Mouse (Mus musculus): Measurements from ENCODE around the gene Trip11.
"Not testable (repeated sequence)": the region's sequence is repeated elsewhere in the genome, so short reads cannot be mapped to it uniquely, and the experiment has no call there.

Gene Trip11

DNA sequence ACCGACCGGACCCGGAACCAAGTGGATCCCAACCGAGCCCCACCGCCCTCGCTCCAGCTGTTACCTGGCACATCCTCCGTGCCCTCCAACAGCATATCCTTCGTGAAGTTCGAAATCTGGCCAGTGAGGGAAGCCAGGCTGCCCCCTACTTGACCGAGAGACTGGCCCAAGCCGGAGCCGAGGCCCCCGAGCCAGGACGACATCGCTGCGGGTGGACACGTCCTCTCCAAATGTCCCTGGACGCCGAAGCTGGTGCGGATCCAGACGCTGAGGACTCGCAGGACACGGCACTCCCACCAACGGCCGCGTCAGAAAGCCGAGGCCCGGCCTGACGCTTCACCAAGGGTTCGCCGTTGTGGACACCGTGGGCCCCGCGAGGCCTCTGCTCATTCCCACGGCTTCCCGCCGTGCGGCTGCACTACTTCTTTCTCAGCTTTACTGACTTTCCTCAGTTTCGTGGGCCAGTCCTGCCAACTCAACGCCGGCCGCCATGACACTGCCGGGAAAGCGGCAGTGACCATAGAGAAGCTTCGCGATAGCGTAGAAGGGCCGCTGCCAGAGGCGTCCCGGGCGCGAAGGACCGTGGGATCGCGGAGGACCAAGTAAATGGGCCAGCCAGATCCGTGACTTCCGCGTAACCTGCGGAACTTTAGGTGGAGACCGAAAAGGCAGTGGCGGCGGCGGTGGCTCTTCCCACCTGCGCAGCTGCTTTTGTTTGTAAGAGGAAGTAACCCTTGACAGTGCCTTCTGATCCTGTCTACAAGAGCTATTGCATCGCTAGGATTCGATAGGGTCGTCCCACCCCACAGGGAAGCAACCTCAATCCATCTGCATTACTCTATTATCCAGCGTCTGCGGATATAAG lies at the start of gene Trip11:
TSS of gene Trip11 (minus strand) at position 642 of the 865 bp plus-strand sequence.
- peak; percentile 76 to 86 for DNase-seq (ENCODE audit: low spot score in 2 of 2)

GRCm38 (mm10) chr12:101958960-101959780 lies 46.1 kb upstream of the Trip11 start:
- not testable (repeated sequence) for DNase-seq (ENCODE audit: low spot score in 2 of 2)

DNA sequence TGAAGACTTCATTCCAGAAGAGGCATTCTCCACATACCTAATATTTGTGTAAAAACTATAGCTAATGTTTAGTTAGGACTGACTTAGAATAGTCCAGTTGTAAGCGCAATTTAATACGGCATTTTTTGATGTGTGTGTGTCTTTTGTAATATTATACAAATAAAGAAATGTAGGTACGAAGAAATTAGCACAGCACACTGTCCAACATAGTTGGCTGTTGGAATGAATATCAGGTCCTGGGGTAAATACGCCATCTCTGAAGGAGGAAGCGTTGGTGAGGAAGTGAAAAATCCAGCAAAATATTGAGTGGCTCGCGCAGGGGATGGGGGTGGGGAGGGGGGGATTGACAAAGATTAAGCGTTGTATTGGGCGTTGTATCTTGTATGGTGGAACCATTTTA lies 45.5 kb upstream of the Trip11 start:
- no peak for DNase-seq (ENCODE audit: low spot score in 2 of 2)

GRCm38 (mm10) chr12:101957942-101958544 lies 45.0 kb upstream of the Trip11 start, which contains the start of gene Atxn3:
Gene Atxn3 (minus strand): TSS chr12:101958246.
- peak; percentile 93 to 96 for DNase-seq (ENCODE audit: low spot score in 2 of 2)

DNA sequence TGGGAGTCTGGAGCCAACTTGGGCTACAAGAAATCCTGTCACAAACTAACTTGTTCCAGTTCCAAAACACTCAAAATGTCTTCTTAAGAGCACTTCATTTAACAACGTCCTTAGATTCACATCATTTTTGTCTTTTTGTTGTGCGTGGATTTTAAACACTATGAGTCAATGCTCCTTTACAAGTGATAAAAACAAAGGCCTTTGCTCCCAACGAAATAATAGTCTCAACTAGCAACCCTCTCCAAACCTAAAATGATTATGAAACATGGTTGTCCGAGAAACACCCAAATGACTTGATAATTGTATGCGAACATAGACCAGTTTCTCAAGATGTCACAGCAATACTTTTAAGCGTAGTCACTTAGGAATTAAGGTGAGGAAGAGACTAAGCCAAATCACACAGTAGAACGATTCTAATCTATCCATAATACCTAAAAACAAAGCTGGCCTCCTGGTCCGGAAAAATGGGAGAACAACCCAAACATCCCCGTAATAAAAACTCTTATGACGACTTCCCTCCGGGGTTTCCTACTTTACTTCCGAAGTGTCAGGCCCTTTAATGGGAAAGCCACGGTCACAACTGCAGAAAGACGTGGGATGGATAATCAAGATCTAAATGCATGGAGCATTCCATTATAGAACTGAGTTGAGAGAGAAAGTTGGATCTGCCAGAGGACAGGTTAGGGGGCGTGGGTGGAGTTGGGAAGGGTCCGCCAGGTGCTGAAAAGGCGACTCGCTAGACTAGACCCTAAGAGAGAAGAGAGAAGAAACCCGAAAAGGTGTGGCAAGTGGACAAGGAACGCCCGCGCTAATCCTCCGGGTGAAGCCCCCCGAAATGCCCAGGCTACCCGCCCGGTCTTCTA lies 44.2 kb upstream of the Trip11 start:
- DNase-seq (ENCODE audit: low spot score in 2 of 2) = no peak

- DNase-seq (ENCODE audit: low spot score in 2 of 2) = not testable (repeated sequence)
Observed at GRCm38 (mm10) chr12:101955821-101956220, 42.8 kb upstream of the Trip11 start.

- DNase-seq (ENCODE audit: low spot score in 2 of 2) = no peak
Observed at GRCm38 (mm10) chr12:101948801-101949200, 35.7 kb upstream of the Trip11 start.

DNA sequence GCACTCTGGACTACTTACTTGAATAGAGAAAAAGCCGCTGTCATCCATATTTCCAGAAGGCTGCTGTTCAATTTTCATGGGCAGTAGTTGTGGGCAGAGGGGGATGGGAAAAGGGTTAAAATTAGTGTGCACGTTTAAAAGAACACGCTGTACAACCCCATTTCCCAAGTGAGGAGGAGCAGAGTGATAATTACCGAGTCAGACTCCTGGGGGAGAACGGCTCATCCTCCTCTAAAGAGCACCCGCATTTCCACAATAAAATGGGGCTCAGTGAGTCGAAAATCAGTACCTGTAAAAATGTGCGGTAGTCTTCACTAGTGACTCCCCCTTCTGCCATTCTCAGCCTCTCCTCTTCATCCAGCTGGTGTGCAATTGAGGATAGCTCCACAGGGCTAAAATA lies 34.9 kb upstream of the Trip11 start:
- no peak for DNase-seq (ENCODE audit: low spot score in 2 of 2)

DNA sequence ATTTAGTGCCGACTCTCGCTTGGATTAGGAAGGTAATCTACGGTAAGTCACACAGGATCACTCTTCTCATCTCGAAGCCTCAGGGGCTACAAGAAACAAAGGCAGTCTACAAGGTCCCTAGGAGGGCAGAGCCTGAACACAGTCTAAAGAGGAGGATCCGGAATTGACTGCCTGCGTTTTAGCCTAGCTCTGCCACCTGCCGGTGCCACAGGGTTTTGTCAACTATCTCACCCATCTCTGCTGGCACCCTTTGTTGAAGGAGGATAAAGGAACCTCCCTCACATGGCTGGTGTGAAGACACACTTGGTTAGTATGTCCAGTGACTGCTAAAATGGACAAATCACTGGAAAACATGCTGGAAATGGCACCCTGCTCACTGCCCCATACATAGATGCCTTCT lies 24.5 kb upstream of the Trip11 start:
- DNase-seq (ENCODE audit: low spot score in 2 of 2) = no peak

DNA sequence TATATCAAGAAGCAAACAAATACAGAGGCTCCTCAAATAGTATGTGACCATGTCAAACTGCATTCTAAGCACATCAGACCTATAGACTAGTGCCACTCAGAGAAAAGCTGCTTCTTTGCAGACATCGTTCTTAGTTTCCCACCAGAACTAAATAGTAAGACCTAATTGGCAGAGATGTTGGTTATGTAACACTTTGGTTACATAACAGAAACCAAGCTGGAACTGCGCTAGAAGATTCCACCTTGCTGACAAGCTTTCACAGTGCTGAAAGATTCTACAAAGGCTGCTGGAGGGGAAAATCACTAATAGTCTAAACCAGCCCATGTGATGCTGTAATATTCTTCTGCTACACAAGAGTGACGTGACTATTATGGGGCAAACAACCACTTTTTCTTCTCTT lies 22.2 kb upstream of the Trip11 start:
- no peak for DNase-seq (ENCODE audit: low spot score in 2 of 2)

- no peak for DNase-seq (ENCODE audit: low spot score in 2 of 2)
Observed at GRCm38 (mm10) chr12:101928423-101928822, 15.4 kb upstream of the Trip11 start.

GRCm38 (mm10) chr12:101922313-101922712 lies 9.2 kb upstream of the Trip11 start:
- DNase-seq (ENCODE audit: low spot score in 2 of 2) = no peak

GRCm38 (mm10) chr12:101919847-101920246 lies 6.8 kb upstream of the Trip11 start:
- DNase-seq (ENCODE audit: low spot score in 2 of 2) = no peak

DNA sequence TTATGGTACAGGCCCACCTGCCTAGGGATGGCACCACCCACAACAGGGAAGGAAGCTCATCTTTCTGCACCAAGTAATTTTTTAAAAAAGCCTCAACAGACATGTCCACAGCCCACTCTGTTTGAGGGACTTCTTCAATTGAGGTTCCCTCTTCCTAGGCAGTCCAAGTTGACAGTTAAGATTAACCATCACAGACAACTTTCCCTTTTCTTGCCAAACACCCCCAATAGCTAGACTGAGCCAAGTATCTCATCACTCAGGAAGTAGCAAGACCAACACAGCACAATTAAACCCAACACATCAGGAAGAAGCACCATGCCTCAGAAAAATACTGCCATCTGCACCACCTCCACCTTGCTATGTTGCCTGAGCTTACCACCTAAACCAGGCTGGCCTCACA lies 4.1 kb upstream of the Trip11 start:
- no peak for DNase-seq (ENCODE audit: low spot score in 2 of 2)

- no peak for DNase-seq (ENCODE audit: low spot score in 2 of 2)
Observed at GRCm38 (mm10) chr12:101911346-101911745, 1.7 kb downstream of the Trip11 start.

DNA sequence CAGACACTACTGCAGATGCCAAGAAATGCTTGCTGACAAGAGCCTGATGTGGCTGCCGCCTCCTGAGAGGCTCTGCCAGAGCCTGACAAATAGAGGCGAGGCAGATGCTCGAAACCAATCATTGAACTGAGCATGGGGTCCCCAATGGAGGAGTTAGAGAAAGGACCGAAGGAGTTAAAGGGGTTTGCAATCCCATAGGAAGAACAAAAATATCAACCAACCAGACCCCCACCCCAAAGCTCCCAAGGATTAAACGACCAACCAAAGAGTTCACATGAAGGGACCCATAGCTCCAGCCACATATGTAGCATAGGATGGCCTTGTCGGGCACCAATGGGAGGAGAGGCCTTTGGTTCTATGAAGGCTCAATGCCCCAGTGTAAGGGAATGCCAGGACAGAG lies 2.7 kb downstream of the Trip11 start:
- DNase-seq (ENCODE audit: low spot score in 2 of 2) = no peak

DNA sequence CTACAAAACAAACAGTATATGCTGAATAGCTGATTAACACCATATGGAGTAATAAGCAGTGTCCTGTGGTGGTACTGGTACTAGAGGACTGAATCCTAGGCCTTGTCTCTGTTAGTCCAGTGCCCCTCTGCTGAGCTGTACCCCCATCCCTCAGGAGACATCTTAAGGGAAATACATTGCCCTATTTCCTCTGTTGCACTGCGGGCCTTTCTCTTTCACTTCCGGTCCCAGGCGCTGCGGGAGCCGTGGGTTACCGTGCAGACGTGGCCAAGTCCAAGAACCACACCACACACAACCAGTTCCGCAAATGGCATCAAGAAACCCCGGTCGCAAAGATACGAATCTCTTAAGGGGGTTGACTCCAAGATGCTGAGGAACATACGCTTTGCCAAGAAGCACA lies 7.2 kb downstream of the Trip11 start:
- no peak for DNase-seq (ENCODE audit: low spot score in 2 of 2)

DNA sequence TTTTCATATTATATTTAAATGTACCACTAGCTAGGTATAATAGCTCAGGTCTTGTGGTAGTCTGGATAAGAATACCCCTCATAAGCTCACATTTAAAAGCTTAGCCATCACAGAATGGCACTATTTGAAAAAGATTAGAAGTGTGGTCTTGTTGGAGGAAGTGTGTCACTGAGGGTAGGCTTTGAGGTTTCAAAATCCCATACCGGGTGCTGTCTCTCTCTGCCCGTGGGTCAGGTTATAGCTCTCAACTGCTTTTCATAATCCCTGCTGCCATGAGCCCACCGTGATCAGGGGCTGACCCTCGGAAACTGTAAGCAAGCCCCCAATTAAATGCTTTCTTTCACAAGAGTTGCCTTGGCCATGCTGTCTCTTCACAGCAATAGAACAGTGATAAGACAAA lies 8.2 kb downstream of the Trip11 start:
- no peak for DNase-seq (ENCODE audit: low spot score in 2 of 2)

- DNase-seq (ENCODE audit: low spot score in 2 of 2) = no peak
Observed at GRCm38 (mm10) chr12:101904170-101904569, 8.9 kb downstream of the Trip11 start.

GRCm38 (mm10) chr12:101899671-101900245 lies 13.3 kb downstream of the Trip11 start:
- no peak for DNase-seq (ENCODE audit: low spot score in 2 of 2)

DNA sequence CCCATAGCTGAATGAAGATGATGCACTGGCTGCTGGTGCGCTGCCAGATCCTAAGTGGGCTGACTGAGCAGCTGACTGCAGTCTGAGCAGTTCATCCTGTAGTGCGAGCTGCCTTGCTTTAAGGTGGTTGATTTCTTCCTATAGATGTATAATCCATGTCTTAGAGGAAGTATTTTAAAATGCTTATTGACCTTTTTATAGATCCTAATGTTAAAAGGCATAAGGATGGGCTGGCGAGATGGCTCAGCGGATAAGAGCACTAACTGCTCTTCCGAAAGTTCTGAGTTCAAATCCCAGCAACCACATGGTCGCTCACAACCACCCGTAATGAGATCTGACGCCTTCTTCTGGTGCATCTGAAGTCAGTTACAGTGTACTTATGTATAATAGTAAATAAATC lies 14.1 kb downstream of the Trip11 start:
- no peak for DNase-seq (ENCODE audit: low spot score in 2 of 2)

Measured in frontal cortex, postnatal 14 days (tissue).